Mouse (Mus musculus): ENCODE measurements at regions not wholly inside any gene's neighbourhood (a gene's known extent, or its start where the extent isn't known, plus 50 kb on each side); places are given as distances from the start of the nearest gene placed in this dataset.

GRCm38 (mm10) chr2:46183241-46183640 is 1066.0 kb upstream of the Zeb2 start:
- TF ChIP-seq CTCF (IDR thresholded peaks at IDR 0.05; ENCODE audit: control insufficient read depth, insufficient read depth, low read length) = no peak
- no peak for TF ChIP-seq POLR2A (IDR thresholded peaks at IDR 0.05; ENCODE audit: borderline replicate concordance, control insufficient read depth, low read depth, low read length)
